Mouse (Mus musculus) midbrain, embryonic 12.5 days (tissue): ENCODE measurements around the gene Meis3. TPM values are rescaled to one million over a fixed set of nuclear protein-coding genes. Genes with fewer than 3 reads are reported as not detected.
A peak's percentile ranks its signal among the peaks of the same experiment; 100 is the strongest.

Source experiments
- ATAC-seq: fragments of 200-750 bp; cut with Nextera tagmentation; 2 replicates; pipeline ENCODE4 v1.8.0; 2017; ENCODE audit warnings: low read depth, moderate TSS enrichment, moderate library complexity; ENCODE audit not compliant: low FRiP score
- H3K27ac ChIP-seq: fragments of 300-500 bp; sonication (generic); replicated peaks from 2 replicates; pipeline ENCODE4 v1.5.1; 2016; ENCODE audit warnings: mild to moderate bottlenecking
- H3K27me3 ChIP-seq: fragments of 300-500 bp; sonication (generic); 2 replicates; pipeline ENCODE4 v1.6.1; 2016; ENCODE audit warnings: mild to moderate bottlenecking
- H3K36me3 ChIP-seq: fragments of 300-500 bp; sonication (generic); 2 replicates; pipeline ENCODE4 v1.6.1; 2016
- H3K4me1 ChIP-seq: fragments of 300-500 bp; sonication (generic); 2 replicates; pipeline ENCODE4 v1.6.1; 2016
- H3K4me2 ChIP-seq: fragments of 300-500 bp; sonication (generic); replicated peaks from 2 replicates; pipeline ENCODE4 v1.6.1; 2016; ENCODE audit warnings: mild to moderate bottlenecking, moderate library complexity
- H3K4me3 ChIP-seq: fragments of 300-500 bp; sonication (generic); 2 replicates; pipeline ENCODE4 v1.5.1; 2016; ENCODE audit warnings: mild to moderate bottlenecking
- H3K9ac ChIP-seq: fragments of 300-500 bp; sonication (generic); replicated peaks from 2 replicates; pipeline ENCODE4 v1.6.1; 2016; ENCODE audit warnings: mild to moderate bottlenecking, moderate library complexity
- H3K9me3 ChIP-seq: fragments of 300-500 bp; sonication (generic); 2 replicates; pipeline ENCODE4 v1.6.1; 2016; ENCODE audit warnings: mild to moderate bottlenecking
- WGBS: fragments of 180-500 bp; shearing (Covaris S2); methylation state at CpG from one replicate; pipeline ENCODE4 v1.1.7; 2016; 5-methylcytosine and 5-hydroxymethylcytosine counted together
- polyA plus RNA-seq: library from polyadenylated mRNA; unstranded; fragments of >200 nt; fragmentation: Nextera tagmentation; extraction: Ambion mirVana; gene quantifications from 2 replicates; pipeline ENCODE4 v1.2.1, GENCODE M21; 2016

Gene Meis3
- polyA plus RNA-seq, 1 experiment from 2014 or later = 128 TPM

- 92% methylated on average over 6 of the region's 7 CpGs for WGBS
- Histone ChIP-seq H3K27me3 (peaks cover 46% of the 10 kb centered on the region), H3K4me3 (no peak overlapping the region), H3K9me3 (no peaks in the 10 kb centered on the region), H3K4me2 (no peak overlapping the region), H3K36me3 (no peaks in the 10 kb centered on the region), H3K4me1 (0 out of 2 replicates have a peak, but pooled peaks cover 6% of the 10 kb centered on the region), H3K27ac (no peak overlapping the region), H3K9ac (no peak overlapping the region)
- ATAC-seq = no peak
Observed at GRCm38 (mm10) chr7:16162036-16162435, 12.9 kb upstream of the Meis3 start.

- H3K4me2 ChIP-seq = no peak overlapping the region
- H3K9ac ChIP-seq = peak overlapping the region; percentile 50; the same call in 1 of the 2 replicates
- WGBS = no CpG with 5 or more reads among the region's 1 CpGs
- peaks cover 39% of the 10 kb centered on the region for H3K4me1 ChIP-seq
- 0 out of 2 replicates have a peak, but pooled peaks cover 4% of the 10 kb centered on the region for H3K27me3 ChIP-seq
- 0 out of 2 replicates have a peak, but pooled peaks cover under 1% of the 10 kb centered on the region for H3K36me3 ChIP-seq
- H3K9me3 ChIP-seq = peaks cover 6% of the 10 kb centered on the region; the same call in 1 of the 2 replicates
- H3K4me3 ChIP-seq = no peak overlapping the region
- peak overlapping the region; percentile 73 for H3K27ac ChIP-seq
- no peak; the same call in 1 of the 2 replicates for ATAC-seq
Observed at GRCm38 (mm10) chr7:16172141-16172581, 2.7 kb upstream of the Meis3 start.

GRCm38 (mm10) chr7:16172586-16173140, 2.2 kb upstream of the Meis3 start:
- Histone ChIP-seq H3K27me3 (0 out of 2 replicates have a peak, but pooled peaks cover 4% of the 10 kb centered on the region), H3K27ac (peak overlapping the region; percentile 73), H3K36me3 (peaks cover 5% of the 10 kb centered on the region; the same call in 1 of the 2 replicates), H3K4me1 (peaks cover 39% of the 10 kb centered on the region), H3K4me2 (no peak overlapping the region), H3K4me3 (no peak overlapping the region), H3K9ac (peak overlapping the region; percentile 50; the same call in 1 of the 2 replicates), H3K9me3 (peaks cover 6% of the 10 kb centered on the region; the same call in 1 of the 2 replicates)
- WGBS = 63% methylated on average over 1 of the region's 1 CpGs
- no peak for ATAC-seq

GRCm38 (mm10) chr7:16173146-16173545, 1.7 kb upstream of the Meis3 start:
- no peak for ATAC-seq
- 55% methylated on average over 5 of the region's 5 CpGs for WGBS
- H3K4me1 ChIP-seq = peaks cover 39% of the 10 kb centered on the region
- H3K4me3 ChIP-seq = no peak overlapping the region
- peaks cover 10% of the 10 kb centered on the region; the same call in 1 of the 2 replicates for H3K36me3 ChIP-seq
- peak overlapping the region; percentile 15; the same call in 1 of the 2 replicates for H3K4me2 ChIP-seq
- H3K27ac ChIP-seq = peak overlapping the region; percentile 68; the same call in 1 of the 2 replicates
- H3K9ac ChIP-seq = peak overlapping the region; percentile 50; the same call in 1 of the 2 replicates
- 0 out of 2 replicates have a peak, but pooled peaks cover 4% of the 10 kb centered on the region for H3K27me3 ChIP-seq
- 0 out of 2 replicates have a peak, but pooled peaks cover 3% of the 10 kb centered on the region for H3K9me3 ChIP-seq

- H3K36me3 ChIP-seq = peaks cover 34% of the 10 kb centered on the region
- H3K27ac ChIP-seq = peak overlapping the region; percentile 72
- H3K9ac ChIP-seq = peak overlapping the region; percentile 73
- ATAC-seq = no peak; the same call in 1 of the 2 replicates
- H3K9me3 ChIP-seq = no peaks in the 10 kb centered on the region
- WGBS = 0% methylated on average over 10 of the region's 10 CpGs
- H3K4me1 ChIP-seq = peaks cover 39% of the 10 kb centered on the region
- peak overlapping the region; percentile 70 for H3K4me3 ChIP-seq
- H3K4me2 ChIP-seq = peak overlapping the region; percentile 69
- H3K27me3 ChIP-seq = 0 out of 2 replicates have a peak, but pooled peaks cover 4% of the 10 kb centered on the region
Observed at GRCm38 (mm10) chr7:16175542-16175931, 647 bp downstream of the Meis3 start.

- ATAC-seq = no peak
- 71% methylated on average over 4 of the region's 4 CpGs for WGBS
- H3K9ac ChIP-seq = no peak overlapping the region
- H3K27me3 ChIP-seq = no peaks in the 10 kb centered on the region
- H3K4me1 ChIP-seq = peaks cover 28% of the 10 kb centered on the region
- H3K9me3 ChIP-seq = no peaks in the 10 kb centered on the region
- H3K27ac ChIP-seq = no peak overlapping the region
- no peak overlapping the region for H3K4me3 ChIP-seq
- peaks cover 48% of the 10 kb centered on the region for H3K36me3 ChIP-seq
- H3K4me2 ChIP-seq = no peak overlapping the region
Observed at GRCm38 (mm10) chr7:16178114-16178513, 3.2 kb downstream of the Meis3 start.

GRCm38 (mm10) chr7:16183663-16184062, 8.8 kb downstream of the Meis3 start:
- no peak for ATAC-seq
- no peak overlapping the region for H3K4me2 ChIP-seq
- WGBS = 26% methylated on average over 8 of the region's 8 CpGs
- H3K4me1 ChIP-seq = no peaks in the 10 kb centered on the region
- no peak overlapping the region for H3K27ac ChIP-seq
- H3K4me3 ChIP-seq = no peak overlapping the region
- no peak overlapping the region for H3K9ac ChIP-seq
- no peaks in the 10 kb centered on the region for H3K9me3 ChIP-seq
- no peaks in the 10 kb centered on the region for H3K27me3 ChIP-seq
- peaks cover 66% of the 10 kb centered on the region for H3K36me3 ChIP-seq

GRCm38 (mm10) chr7:16187494-16187893, 12.6 kb downstream of the Meis3 start:
- Histone ChIP-seq H3K27me3 (peaks cover 20% of the 10 kb centered on the region), H3K4me3 (no peak overlapping the region), H3K4me2 (no peak overlapping the region), H3K9me3 (no peaks in the 10 kb centered on the region), H3K27ac (no peak overlapping the region), H3K9ac (no peak overlapping the region), H3K36me3 (peaks cover 38% of the 10 kb centered on the region), H3K4me1 (no peaks in the 10 kb centered on the region)
- WGBS = 87% methylated on average over 8 of the region's 8 CpGs
- ATAC-seq = no peak

- Histone ChIP-seq H3K4me3 (no peak overlapping the region), H3K36me3 (peaks cover 17% of the 10 kb centered on the region), H3K9ac (0 out of 2 replicates have a peak overlapping the region, but pooled peaks have one; percentile 5), H3K9me3 (no peaks in the 10 kb centered on the region), H3K4me2 (no peak overlapping the region), H3K27me3 (peaks cover 20% of the 10 kb centered on the region), H3K4me1 (no peaks in the 10 kb centered on the region), H3K27ac (no peak overlapping the region)
- WGBS = 17% methylated on average over 5 of the region's 5 CpGs
- ATAC-seq = peak; percentile 63; the same call in 1 of the 2 replicates
Observed at GRCm38 (mm10) chr7:16192315-16192714, 17.4 kb downstream of the Meis3 start.

GRCm38 (mm10) chr7:16193702-16194101, 18.8 kb downstream of the Meis3 start:
- no peak for ATAC-seq
- H3K9ac ChIP-seq = no peak overlapping the region
- H3K27ac ChIP-seq = no peak overlapping the region
- H3K27me3 ChIP-seq = peaks cover 20% of the 10 kb centered on the region
- no peak overlapping the region for H3K4me3 ChIP-seq
- peaks cover 31% of the 10 kb centered on the region for H3K36me3 ChIP-seq
- 60% methylated on average over 3 of the region's 3 CpGs for WGBS
- H3K9me3 ChIP-seq = no peaks in the 10 kb centered on the region
- no peak overlapping the region for H3K4me2 ChIP-seq
- H3K4me1 ChIP-seq = no peaks in the 10 kb centered on the region

GRCm38 (mm10) chr7:16196616-16197015, 21.7 kb downstream of the Meis3 start:
- Histone ChIP-seq H3K9ac (no peak overlapping the region), H3K4me3 (no peak overlapping the region), H3K9me3 (no peaks in the 10 kb centered on the region), H3K27me3 (no peaks in the 10 kb centered on the region), H3K4me1 (no peaks in the 10 kb centered on the region), H3K4me2 (no peak overlapping the region), H3K36me3 (peaks cover 60% of the 10 kb centered on the region), H3K27ac (no peak overlapping the region)
- 84% methylated on average over 6 of the region's 6 CpGs for WGBS
- ATAC-seq = no peak

- peaks cover 66% of the 10 kb centered on the region for H3K36me3 ChIP-seq
- H3K4me3 ChIP-seq = no peak overlapping the region
- no peak for ATAC-seq
- H3K27ac ChIP-seq = no peak overlapping the region
- no peaks in the 10 kb centered on the region for H3K4me1 ChIP-seq
- 85% methylated on average over 5 of the region's 5 CpGs for WGBS
- H3K4me2 ChIP-seq = no peak overlapping the region
- no peaks in the 10 kb centered on the region for H3K27me3 ChIP-seq
- H3K9me3 ChIP-seq = no peaks in the 10 kb centered on the region
- H3K9ac ChIP-seq = no peak overlapping the region
Observed at GRCm38 (mm10) chr7:16197166-16197565, 22.3 kb downstream of the Meis3 start.
